Mouse (Mus musculus) frontal cortex, postnatal 36 days (tissue): ENCODE data around the gene Mthfr.

ENCODE experiments used
- DNase-seq, 2 experiments: peaks; one replicate each; pipeline ENCODE4 v3.0.0; 2022; ENCODE audit warnings: low spot score in 2 of 2

Gene Mthfr

GRCm38 (mm10) chr4:148089166-148089565 lies 50.3 kb downstream of the Mthfr start:
- no peak for DNase-seq

GRCm38 (mm10) chr4:148091181-148091580 lies 52.3 kb downstream of the Mthfr start:
- no peak for DNase-seq

GRCm38 (mm10) chr4:148092551-148093271 lies 53.8 kb downstream of the Mthfr start:
- DNase-seq = no peak

GRCm38 (mm10) chr4:148094161-148094560 lies 55.3 kb downstream of the Mthfr start:
- no peak for DNase-seq

- no peak for DNase-seq
Observed at GRCm38 (mm10) chr4:148095081-148095480, 56.2 kb downstream of the Mthfr start.

- DNase-seq = no peak
Observed at GRCm38 (mm10) chr4:148097936-148098335, 59.1 kb downstream of the Mthfr start.

- no peak for DNase-seq
Observed at GRCm38 (mm10) chr4:148098666-148099065, 59.8 kb downstream of the Mthfr start.

- peak; percentile 58 to 74 for DNase-seq
Observed at GRCm38 (mm10) chr4:148101801-148102527, 63.1 kb downstream of the Mthfr start.

GRCm38 (mm10) chr4:148104146-148104545 lies 65.3 kb downstream of the Mthfr start:
- DNase-seq = no peak

- no peak for DNase-seq
Observed at GRCm38 (mm10) chr4:148107621-148108291, 68.9 kb downstream of the Mthfr start.

- DNase-seq = no peak
Observed at GRCm38 (mm10) chr4:148108565-148109100, 69.8 kb downstream of the Mthfr start.
